ENCODE assay signal across 11 mouse cellular contexts in the genomic region with DNA sequence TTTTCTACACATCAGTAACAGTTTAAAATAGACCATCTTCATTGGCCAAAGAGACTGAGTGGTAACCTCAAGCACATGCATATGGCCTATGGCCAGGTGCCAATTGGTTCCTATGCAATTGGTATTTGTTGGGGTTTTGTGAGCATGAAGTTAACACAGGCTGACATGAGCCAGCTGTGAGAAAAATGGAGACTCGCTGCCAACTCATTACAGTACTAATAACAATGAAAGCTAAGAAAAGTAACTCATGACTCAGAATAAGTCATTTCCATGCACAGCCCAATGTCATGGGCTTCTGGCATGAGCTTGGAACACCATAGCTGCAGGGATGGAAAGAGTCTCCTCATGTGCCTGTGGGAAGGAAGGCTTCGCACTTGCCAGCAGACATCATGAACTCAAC.
A peak's percentile ranks its signal among the peaks of the same experiment; 100 is the strongest.
DNase-seq lines count a peak whose midpoint lies in the region; ATAC-seq lines count a peak whose summit lies in the region.
"Had no signal": no experiment of that assay in that cellular context is flagged by ENCODE, and none has a peak within 500 bp of the region (broad histone marks: within the 10 kb centered on the region; RNA-seq: fewer than 3 reads in every experiment).

No protein-coding gene starts in this region.

- no peaks in the 10 kb centered on the region for H3K36me3 ChIP-seq in limb, embryonic 13.5 days
- H3K36me3 ChIP-seq in limb, embryonic 10.5 days = no peaks in the 10 kb centered on the region
- H3K36me3 ChIP-seq in stomach, embryonic 15.5 days = no peaks in the 10 kb centered on the region
- H3K36me3 ChIP-seq: limb, embryonic 12.5 days had no signal

- no peaks in the 10 kb centered on the region for H3K9me3 ChIP-seq in limb, embryonic 13.5 days
- no peaks in the 10 kb centered on the region for H3K9me3 ChIP-seq in limb, embryonic 10.5 days (replicated peaks)
- H3K9me3 ChIP-seq in stomach, embryonic 15.5 days = no peaks in the 10 kb centered on the region
- H3K9me3 ChIP-seq: limb, embryonic 12.5 days had no signal

- H3K4me2 ChIP-seq in limb, embryonic 13.5 days (replicated peaks) = no peak overlapping the region
- H3K4me2 ChIP-seq in stomach, embryonic 15.5 days = no peak overlapping the region
- H3K4me2 ChIP-seq: limb, embryonic 12.5 days had no signal

- ATAC-seq in limb, embryonic 13.5 days (ENCODE audit: low FRiP score, low read depth) = peak; percentile 48; the same call in 1 of the 2 replicates
- peak; percentile 63; the same call in 1 of the 2 replicates for ATAC-seq in stomach, embryonic 15.5 days (ENCODE audit: insufficient read depth, low FRiP score, low read depth)
- no peak for ATAC-seq in granulocyte monocyte progenitor cell, adult 5-6 weeks (replicated peaks; ENCODE audit: poor library complexity, severe bottlenecking)
- ATAC-seq: midbrain, embryonic 16.5 days had no signal

- WGBS in limb, embryonic 13.5 days = 60% methylated on average over 2 of the region's 2 CpGs
- 91% methylated on average over 2 of the region's 2 CpGs for WGBS in limb, embryonic 10.5 days
- WGBS in stomach, embryonic 15.5 days = 46% methylated on average over 2 of the region's 2 CpGs

- no peak overlapping the region; the same call in 1 of the 2 replicates for H3K27ac ChIP-seq in limb, embryonic 13.5 days
- H3K27ac ChIP-seq in limb, embryonic 10.5 days = no peak overlapping the region
- no peak overlapping the region for H3K27ac ChIP-seq in stomach, embryonic 15.5 days
- H3K27ac ChIP-seq: limb, embryonic 12.5 days had no signal

- no peak overlapping the region for H3K4me3 ChIP-seq in limb, embryonic 13.5 days
- no peak overlapping the region for H3K4me3 ChIP-seq in limb, embryonic 10.5 days
- H3K4me3 ChIP-seq in stomach, embryonic 15.5 days (replicated peaks) = no peak overlapping the region
- H3K4me3 ChIP-seq: limb, embryonic 12.5 days had no signal

- 0 out of 2 replicates have a peak, but pooled peaks cover 2% of the 10 kb centered on the region for H3K27me3 ChIP-seq in limb, embryonic 13.5 days
- no peaks in the 10 kb centered on the region for H3K27me3 ChIP-seq in limb, embryonic 10.5 days (ENCODE audit: low read depth, poor library complexity, severe bottlenecking)
- no peaks in the 10 kb centered on the region for H3K27me3 ChIP-seq in stomach, embryonic 15.5 days (replicated peaks)
- H3K27me3 ChIP-seq: limb, embryonic 12.5 days had no signal

- peak; percentile 50 for DNase-seq in cerebellum, adult 9-11 months
- no peak for DNase-seq in cerebellum, postnatal 14 days
- DNase-seq in limb, embryonic 10.5 days (ENCODE audit: low spot score) = no peak
- DNase-seq in heart, postnatal 14 days = peak; percentile 16 to 34
- no peak for DNase-seq in left cerebral cortex, adult 9 months (ENCODE audit: low spot score in 2 of 2)
- DNase-seq: adrenal gland, adult 8-10 months had no signal

- intact Hi-C loops in heart, postnatal 14 days (cut with DNase I) = loop anchor here (5.0 kb wide), 1 partner anchor 85 kb away; a partner anchor contains a TSS

- H3K9ac ChIP-seq in limb, embryonic 13.5 days = no peak overlapping the region
- no peak overlapping the region for H3K9ac ChIP-seq in stomach, embryonic 15.5 days
- H3K9ac ChIP-seq: limb, embryonic 12.5 days had no signal

- H3K4me1 ChIP-seq in limb, embryonic 13.5 days = peaks cover 44% of the 10 kb centered on the region
- H3K4me1 ChIP-seq in limb, embryonic 10.5 days = peaks cover 25% of the 10 kb centered on the region
- peaks cover 4% of the 10 kb centered on the region for H3K4me1 ChIP-seq in stomach, embryonic 15.5 days

Comparison
In these comparisons a context has a peak if more than half of its experiments do, and no peak if none do; other contexts are left out.
1. DNase-seq: peak in cerebellum, adult 9-11 months (single experiment) and heart, postnatal 14 days (2 of 2); none in cerebellum, postnatal 14 days (0 of 2), limb, embryonic 10.5 days (single experiment) and left cerebral cortex, adult 9 months (0 of 2).